Mouse (Mus musculus) CH12.LX (cell line): ENCODE results near the gene Ddias.

Source experiments
- CHD1 ChIP-seq: IDR thresholded peaks from 2 replicates; pipeline ENCODE4 v1.6.1; 2012; ENCODE audit warnings: low read depth, low read length, improper control_type of control experiment, inconsistent platforms
- CHD2 ChIP-seq: IDR thresholded peaks from 2 replicates; pipeline ENCODE4 v1.6.1; 2011; ENCODE audit warnings: low read length, improper control_type of control experiment
- CTCF ChIP-seq, 2 experiments: IDR thresholded peaks in 1 of 2; conservative IDR thresholded peaks in 1 of 2; 2 replicates each; pipeline ENCODE4 v1.5.1; 2011 to 2012; ENCODE audit warnings: low read depth in 2 of 2, low read length in 2 of 2, improper control_type of control experiment in 1 of 2, inconsistent platforms in 1 of 2, mild to moderate bottlenecking in 1 of 2, moderate library complexity in 1 of 2
- ETS1 ChIP-seq: conservative IDR thresholded peaks from 2 replicates; pipeline ENCODE4 v1.6.1; 2012; ENCODE audit warnings: low read depth, mild to moderate bottlenecking, inconsistent platforms, low read length, improper control_type of control experiment, moderate library complexity
- JUND ChIP-seq: conservative IDR thresholded peaks from 2 replicates; pipeline ENCODE4 v1.6.1; 2011; ENCODE audit warnings: low read depth, low read length, improper control_type of control experiment
- MAFK ChIP-seq: IDR thresholded peaks from 2 replicates; pipeline ENCODE4 v1.6.1; 2011; ENCODE audit warnings: low read length, improper control_type of control experiment; ENCODE audit not compliant: insufficient replicate concordance
- MXI1 ChIP-seq: IDR thresholded peaks from 2 replicates; pipeline ENCODE4 v1.6.1; 2011; ENCODE audit warnings: mild to moderate bottlenecking, low read depth, low read length, improper control_type of control experiment
- NELFE ChIP-seq: IDR thresholded peaks from 2 replicates; pipeline ENCODE4 v1.6.1; 2011; ENCODE audit warnings: low read depth, low read length, improper control_type of control experiment
- POLR2A ChIP-seq: IDR thresholded peaks from 2 replicates; pipeline ENCODE4 v1.6.1; 2011; ENCODE audit warnings: low read depth, mild to moderate bottlenecking, improper control_type of control experiment, low read length
- RAD21 ChIP-seq: IDR thresholded peaks from 2 replicates; pipeline ENCODE4 v1.6.1; 2011; ENCODE audit warnings: low read depth, mild to moderate bottlenecking, low read length, improper control_type of control experiment, moderate library complexity
- USF2 ChIP-seq: conservative IDR thresholded peaks from 2 replicates; pipeline ENCODE4 v1.6.1; 2011; ENCODE audit warnings: low read depth, low read length, improper control_type of control experiment
- ZC3H11A ChIP-seq: IDR thresholded peaks from 2 replicates; pipeline ENCODE4 v1.6.1; 2012; ENCODE audit warnings: low read depth, mild to moderate bottlenecking, inconsistent platforms, low read length, improper control_type of control experiment

GRCm38 (mm10) chr7:92920172-92920856 is 46.3 kb upstream of the Ddias start:
- no peak for TF ChIP-seq RAD21
- TF ChIP-seq CTCF (conservative IDR thresholded peaks at IDR 0.05 in 1 of 2, IDR thresholded peaks at IDR 0.05 in 1 of 2; ENCODE audit: low read depth in 2 of 2, low read length in 2 of 2), result no peak
- no peak for TF ChIP-seq CHD1
- no peak for TF ChIP-seq MXI1
- TF ChIP-seq POLR2A, result no peak
- no peak for TF ChIP-seq MAFK
- TF ChIP-seq ETS1, result no peak
- TF ChIP-seq CHD2, result 0 out of 2 replicates have a peak, but pooled peaks have one; percentile 46
- TF ChIP-seq NELFE, result no peak
- no peak for TF ChIP-seq ZC3H11A
- TF ChIP-seq USF2, result no peak
- no peak for TF ChIP-seq JUND
